Mouse (Mus musculus): ENCODE measurements around the gene Fsd1. TPM values are rescaled to one million over a fixed set of nuclear protein-coding genes. Genes with fewer than 3 reads are reported as not detected.
A peak's percentile ranks its signal among the peaks of the same experiment; 100 is the strongest.

The Fsd1 gene
- polyA plus RNA-seq, 1 experiment, result 88.0 TPM

GRCm38 (mm10) chr17:56011441-56011840, 25.1 kb downstream of the Fsd1 start:
- Histone ChIP-seq H3K4me3 (replicated peaks; ENCODE audit: insufficient read depth, low read depth, low read length) (peak overlapping the region; percentile 7), H3K4me1 (ENCODE audit: control insufficient read depth, insufficient read depth, low read length) (peaks cover 19% of the 10 kb centered on the region), H3K27me3 (ENCODE audit: control insufficient read depth, insufficient read depth, low read length) (no peaks in the 10 kb centered on the region), H3K27ac (ENCODE audit: insufficient read depth, low read length) (0 out of 2 replicates have a peak overlapping the region, but pooled peaks have one; percentile 2)
- WGBS, result 20% methylated on average over 7 of the region's 7 CpGs
- DNase-seq, result peak; percentile 51 to 71
- TF ChIP-seq POLR2A (IDR thresholded peaks at IDR 0.05; ENCODE audit: borderline replicate concordance, insufficient read depth, low read length) (no peak), CTCF (IDR thresholded peaks at IDR 0.05; ENCODE audit: borderline replicate concordance, insufficient read depth, low read depth, low read length) (no peak)

- no peak overlapping the region for H3K27ac ChIP-seq (ENCODE audit: insufficient read depth, low read length)
- no peak overlapping the region for H3K4me3 ChIP-seq (replicated peaks; ENCODE audit: insufficient read depth, low read depth, low read length)
- H3K4me1 ChIP-seq (ENCODE audit: control insufficient read depth, insufficient read depth, low read length), result peaks cover 46% of the 10 kb centered on the region
- no peaks in the 10 kb centered on the region for H3K27me3 ChIP-seq (ENCODE audit: control insufficient read depth, insufficient read depth, low read length)
- TF ChIP-seq CTCF (IDR thresholded peaks at IDR 0.05; ENCODE audit: borderline replicate concordance, insufficient read depth, low read depth, low read length) (no peak), POLR2A (IDR thresholded peaks at IDR 0.05; ENCODE audit: borderline replicate concordance, insufficient read depth, low read length) (no peak)
- 81% methylated on average over 9 of the region's 9 CpGs for WGBS
- DNase-seq, result no peak
Measured at GRCm38 (mm10) chr17:56015293-56015692, 29.0 kb downstream of the Fsd1 start.

DNA sequence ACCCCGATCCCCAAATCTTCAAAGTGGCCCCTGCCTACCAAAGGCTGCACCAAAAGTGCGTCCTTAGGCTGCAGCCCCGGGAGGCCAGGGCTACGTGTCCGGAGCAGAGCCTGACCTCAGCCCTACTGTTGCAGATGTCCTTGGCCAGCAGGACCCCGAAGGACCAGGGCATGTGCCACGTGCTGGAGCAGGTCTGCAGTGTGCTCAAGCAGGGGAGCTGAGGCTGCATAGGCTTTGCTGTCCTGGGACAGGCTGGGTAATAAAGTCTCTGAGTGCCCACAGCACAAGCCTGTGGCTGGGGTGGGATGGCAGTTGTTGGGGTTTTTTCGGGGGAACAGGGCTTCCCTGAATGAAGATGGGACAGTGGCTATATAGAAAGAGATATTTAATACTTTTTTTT, 30.1 kb downstream of the Fsd1 start:
- no peak for TF ChIP-seq CTCF (IDR thresholded peaks at IDR 0.05; ENCODE audit: borderline replicate concordance, insufficient read depth, low read depth, low read length)
- TF ChIP-seq POLR2A (IDR thresholded peaks at IDR 0.05; ENCODE audit: borderline replicate concordance, insufficient read depth, low read length), result 0 out of 2 replicates have a peak, but pooled peaks have one; percentile 7

DNA sequence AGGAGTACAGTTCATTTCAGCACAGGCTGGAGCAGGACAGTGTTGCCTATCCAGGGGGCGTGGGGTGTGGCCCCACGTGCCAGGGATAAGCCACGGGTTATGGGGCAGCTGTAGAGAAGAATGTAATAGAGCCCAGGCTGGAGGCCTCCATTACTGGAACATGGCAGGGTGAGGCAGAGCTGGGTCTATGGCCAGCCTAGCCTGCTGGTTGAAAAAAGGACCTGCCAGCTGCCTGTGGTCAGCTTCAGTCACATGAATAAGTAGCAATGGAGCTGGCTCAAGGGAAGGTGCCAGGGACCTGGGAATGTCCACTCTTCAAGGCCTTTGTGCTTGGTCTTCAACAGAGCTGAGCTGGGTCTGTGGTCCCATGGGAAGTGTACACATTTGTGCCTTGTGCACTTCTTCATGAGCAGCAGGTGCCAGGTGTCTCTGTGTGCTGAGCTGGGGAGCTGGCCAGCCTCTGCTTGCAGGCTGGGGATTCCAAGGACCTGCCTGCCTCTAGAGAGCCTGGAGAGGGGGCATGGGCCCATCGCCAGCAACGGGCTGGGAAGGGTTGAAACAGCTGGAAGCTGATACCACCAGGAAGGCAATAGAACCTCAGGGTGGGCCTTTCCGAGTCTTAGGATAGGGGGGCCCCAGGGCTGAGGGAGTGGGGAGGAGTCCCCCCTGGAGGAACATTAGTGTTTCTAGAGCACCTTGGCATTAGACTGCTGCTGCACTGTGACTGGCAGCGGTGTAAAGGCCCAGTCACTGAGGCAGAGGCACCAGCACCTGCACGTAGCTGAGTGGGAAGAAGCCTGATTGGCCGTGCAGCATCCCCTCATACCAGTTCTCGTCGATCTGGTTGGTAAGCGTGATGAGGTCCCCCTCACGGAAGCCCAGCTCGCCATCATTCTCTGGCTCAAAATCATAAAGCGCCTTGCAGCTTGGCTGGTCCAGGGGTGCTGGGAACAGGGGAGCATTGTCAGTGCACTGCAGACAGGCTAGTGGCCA, 30.8 kb downstream of the Fsd1 start:
- no peak overlapping the region for H3K27ac ChIP-seq (ENCODE audit: insufficient read depth, low read length)
- TF ChIP-seq POLR2A (IDR thresholded peaks at IDR 0.05; ENCODE audit: borderline replicate concordance, insufficient read depth, low read length) (no peak; the same call in 1 of the 2 replicates), CTCF (IDR thresholded peaks at IDR 0.05; ENCODE audit: borderline replicate concordance, insufficient read depth, low read depth, low read length) (no peak)
- no peak overlapping the region for H3K4me3 ChIP-seq (replicated peaks; ENCODE audit: insufficient read depth, low read depth, low read length)
- peaks cover 50% of the 10 kb centered on the region for H3K4me1 ChIP-seq (ENCODE audit: control insufficient read depth, insufficient read depth, low read length)
- WGBS, result 60% methylated on average over 15 of the region's 15 CpGs
- peak; percentile 45 to 50 for DNase-seq
- H3K27me3 ChIP-seq (ENCODE audit: control insufficient read depth, insufficient read depth, low read length), result no peaks in the 10 kb centered on the region

More for the DNA sequence above, 30.1 kb downstream of the Fsd1 start:
- Histone ChIP-seq H3K4me3 (replicated peaks; ENCODE audit: insufficient read depth, low read depth, low read length) (no peak overlapping the region), H3K27me3 (ENCODE audit: control insufficient read depth, insufficient read depth, low read length) (no peaks in the 10 kb centered on the region), H3K27ac (ENCODE audit: insufficient read depth, low read length) (no peak overlapping the region), H3K4me1 (ENCODE audit: control insufficient read depth, insufficient read depth, low read length) (peaks cover 50% of the 10 kb centered on the region)
- DNase-seq, result no peak
- 68% methylated on average over 8 of the region's 8 CpGs for WGBS

GRCm38 (mm10) chr17:56017848-56018247, 31.5 kb downstream of the Fsd1 start:
- Histone ChIP-seq H3K4me3 (replicated peaks; ENCODE audit: insufficient read depth, low read depth, low read length) (no peak overlapping the region), H3K27ac (ENCODE audit: insufficient read depth, low read length) (peak overlapping the region; percentile 47; the same call in 1 of the 2 replicates), H3K27me3 (ENCODE audit: control insufficient read depth, insufficient read depth, low read length) (no peaks in the 10 kb centered on the region), H3K4me1 (ENCODE audit: control insufficient read depth, insufficient read depth, low read length) (peaks cover 56% of the 10 kb centered on the region)
- peak in 1 of 2 experiments; percentile 39 for DNase-seq
- 79% methylated on average over 7 of the region's 7 CpGs for WGBS
- TF ChIP-seq CTCF (IDR thresholded peaks at IDR 0.05; ENCODE audit: borderline replicate concordance, insufficient read depth, low read depth, low read length), result no peak
- TF ChIP-seq POLR2A (IDR thresholded peaks at IDR 0.05; ENCODE audit: borderline replicate concordance, insufficient read depth, low read length), result no peak

DNA sequence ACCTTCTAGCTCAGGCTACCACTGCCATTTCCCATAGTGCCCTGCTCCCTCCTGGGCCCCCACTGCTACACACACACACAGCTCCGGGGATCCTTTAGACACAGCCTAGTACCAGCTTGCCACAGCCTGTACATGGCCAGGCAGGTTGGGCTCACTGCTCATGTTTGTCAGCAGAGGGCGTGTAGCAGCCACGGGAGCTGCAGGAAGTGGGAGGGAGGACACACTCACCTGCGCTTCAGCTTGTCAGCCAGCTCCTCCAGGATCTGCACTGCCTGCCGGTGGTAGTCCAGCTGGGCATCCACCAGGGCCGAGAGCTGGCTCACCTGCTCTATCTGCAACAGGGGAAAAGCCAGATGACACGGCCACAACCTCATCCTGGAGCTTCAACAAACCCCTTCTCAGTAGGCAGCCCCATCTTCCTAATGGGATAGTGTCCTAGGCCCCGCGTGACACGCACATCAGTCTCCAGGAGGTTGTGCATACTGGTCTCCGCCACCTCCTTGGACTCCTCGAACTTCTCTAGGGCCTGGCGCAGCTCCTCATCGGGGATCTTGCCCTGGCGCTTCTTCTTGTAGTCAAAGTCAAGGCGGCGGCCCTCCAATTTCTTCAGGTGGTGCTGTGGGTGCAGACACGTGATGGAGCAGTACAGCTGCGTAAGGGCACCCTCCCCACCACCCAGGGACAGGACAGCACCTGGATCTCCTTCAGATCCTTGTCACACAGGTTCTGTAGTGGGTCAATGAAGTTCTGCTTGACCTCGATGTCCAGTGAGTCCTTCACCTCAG, 32.2 kb downstream of the Fsd1 start:
- Histone ChIP-seq H3K27ac (ENCODE audit: insufficient read depth, low read length) (peak overlapping the region; percentile 47), H3K4me3 (replicated peaks; ENCODE audit: insufficient read depth, low read depth, low read length) (no peak overlapping the region), H3K4me1 (ENCODE audit: control insufficient read depth, insufficient read depth, low read length) (peaks cover 63% of the 10 kb centered on the region), H3K27me3 (ENCODE audit: control insufficient read depth, insufficient read depth, low read length) (no peaks in the 10 kb centered on the region)
- 48% methylated on average over 20 of the region's 20 CpGs for WGBS
- DNase-seq, result peak; percentile 86 to 89
- TF ChIP-seq CTCF (IDR thresholded peaks at IDR 0.05; ENCODE audit: borderline replicate concordance, insufficient read depth, low read depth, low read length), result peak; percentile 86
- no peak for TF ChIP-seq POLR2A (IDR thresholded peaks at IDR 0.05; ENCODE audit: borderline replicate concordance, insufficient read depth, low read length)

DNA sequence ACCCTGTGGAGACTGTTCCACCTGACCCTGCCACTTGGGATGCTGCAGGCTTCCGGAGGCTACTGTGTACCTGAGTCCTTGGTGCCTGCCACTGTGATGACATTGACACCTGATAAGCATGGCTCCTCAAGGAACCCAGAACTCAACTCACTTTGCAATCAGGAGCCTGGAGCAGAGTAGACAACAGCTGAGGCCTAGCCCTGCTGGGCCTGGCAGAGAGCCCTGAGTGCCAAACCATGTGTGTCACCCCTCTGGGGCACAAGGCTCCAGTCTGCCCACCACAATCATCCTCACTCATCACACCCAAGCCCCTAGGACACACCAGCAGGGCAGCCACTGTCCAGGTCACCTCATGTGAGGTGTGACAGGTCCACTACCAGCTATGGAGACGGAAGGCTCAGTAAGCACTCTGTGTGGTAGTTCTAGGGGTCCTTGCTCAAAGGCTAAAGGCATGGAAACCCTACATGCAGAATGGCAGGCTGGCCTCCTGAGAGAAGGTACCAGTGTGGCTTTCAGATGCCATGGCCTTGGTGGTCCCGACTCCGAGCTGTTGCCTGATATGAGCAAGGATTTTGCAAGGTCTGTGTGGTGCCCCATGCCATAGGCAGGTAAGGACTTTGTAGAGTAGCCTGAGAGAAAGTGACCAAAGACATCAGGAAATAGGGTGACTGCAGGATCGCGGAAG, 34.2 kb downstream of the Fsd1 start:
- H3K27me3 ChIP-seq (ENCODE audit: control insufficient read depth, insufficient read depth, low read length), result no peaks in the 10 kb centered on the region
- WGBS, result 89% methylated on average over 6 of the region's 6 CpGs
- DNase-seq, result peak; percentile 42 to 54
- TF ChIP-seq POLR2A (IDR thresholded peaks at IDR 0.05; ENCODE audit: borderline replicate concordance, insufficient read depth, low read length) (no peak), CTCF (IDR thresholded peaks at IDR 0.05; ENCODE audit: borderline replicate concordance, insufficient read depth, low read depth, low read length) (no peak)
- peaks cover 81% of the 10 kb centered on the region for H3K4me1 ChIP-seq (ENCODE audit: control insufficient read depth, insufficient read depth, low read length)
- peak overlapping the region; percentile 72; the same call in 1 of the 2 replicates for H3K27ac ChIP-seq (ENCODE audit: insufficient read depth, low read length)
- no peak overlapping the region for H3K4me3 ChIP-seq (replicated peaks; ENCODE audit: insufficient read depth, low read depth, low read length)
